Mouse (Mus musculus) induced T-regulatory cell, adult 2 months (primary cell): ENCODE data around the gene G3bp2.

ENCODE experiments used
- DNase-seq: peaks from one replicate; pipeline ENCODE4 v3.0.0-alpha.2; 2012; ENCODE audit warnings: low read depth

Gene G3bp2

DNA sequence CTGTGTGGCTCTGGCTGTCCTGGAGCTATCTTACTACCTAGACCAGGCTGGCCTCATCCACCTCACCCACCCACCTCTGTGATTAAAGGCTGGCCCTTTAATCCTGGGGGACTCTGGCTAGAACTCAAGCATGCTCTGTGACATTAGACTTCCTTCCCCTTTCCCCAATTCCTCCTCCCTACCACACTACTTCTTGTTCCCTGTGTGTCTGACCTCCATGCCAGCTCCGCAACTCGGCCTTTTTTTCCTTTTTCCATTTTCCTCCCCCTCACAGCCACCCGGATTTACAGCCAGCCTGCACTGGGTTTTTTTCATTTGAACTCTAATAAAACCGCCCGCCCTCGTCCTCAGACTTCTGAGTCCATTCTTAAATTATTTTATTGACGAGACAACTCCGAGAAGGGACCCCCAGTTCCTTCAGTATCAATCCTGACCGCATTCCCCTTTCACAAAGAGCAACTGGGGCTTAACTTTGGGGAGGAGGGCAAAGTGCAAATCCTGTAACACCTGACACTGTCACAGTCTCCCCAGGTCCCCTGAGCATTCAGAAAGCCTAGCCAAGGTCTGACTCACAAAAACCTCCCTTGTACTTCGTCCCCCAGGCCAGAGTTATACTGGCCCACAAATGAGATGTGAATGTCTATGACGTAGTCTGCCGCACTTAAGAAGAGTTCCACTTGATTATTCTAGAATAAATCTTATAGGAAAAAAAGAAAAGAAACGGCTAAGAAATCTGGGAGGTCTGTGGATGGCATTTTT lies 15.0 kb upstream of the G3bp2 start:
- no peak for DNase-seq

DNA sequence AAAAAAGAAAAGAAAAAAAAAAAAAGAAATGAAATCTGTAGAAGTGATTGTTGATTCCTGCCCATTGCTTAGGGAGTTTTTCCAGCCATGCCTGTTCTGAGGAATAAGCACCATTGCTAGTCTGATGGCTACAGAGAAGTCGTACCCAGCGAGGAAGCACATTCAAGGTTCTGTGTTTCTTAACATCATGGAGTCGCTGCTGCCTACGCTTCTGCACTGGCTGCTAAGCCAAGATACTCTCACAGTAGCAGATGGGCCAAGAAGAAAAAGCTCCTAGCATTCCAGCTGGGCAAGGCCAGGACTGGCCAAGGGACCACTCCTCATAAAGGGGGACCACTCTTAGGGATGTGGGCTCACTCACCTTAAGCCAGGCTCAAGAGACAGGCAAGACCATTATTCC lies 14.3 kb upstream of the G3bp2 start:
- no peak for DNase-seq

DNA sequence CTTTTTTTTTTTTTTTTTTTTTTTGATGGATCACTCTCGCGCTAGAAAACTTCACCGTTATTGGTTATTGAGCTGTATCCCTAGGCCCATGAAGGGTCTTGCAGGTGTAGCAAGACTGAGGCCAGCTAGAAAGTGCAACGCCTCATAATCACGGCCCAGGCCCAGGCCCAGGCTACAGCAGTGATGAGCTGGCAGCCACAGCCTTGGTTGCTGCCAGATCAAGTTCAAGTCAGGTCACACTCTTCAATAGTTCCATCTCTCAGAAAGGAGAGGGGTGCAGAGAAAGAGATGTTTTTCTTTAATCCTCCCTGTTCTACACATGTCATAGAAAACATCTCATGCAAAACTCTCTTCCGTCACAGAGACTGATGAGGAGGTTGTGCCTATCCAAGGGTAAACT lies 13.3 kb upstream of the G3bp2 start:
- DNase-seq: no peak

DNA sequence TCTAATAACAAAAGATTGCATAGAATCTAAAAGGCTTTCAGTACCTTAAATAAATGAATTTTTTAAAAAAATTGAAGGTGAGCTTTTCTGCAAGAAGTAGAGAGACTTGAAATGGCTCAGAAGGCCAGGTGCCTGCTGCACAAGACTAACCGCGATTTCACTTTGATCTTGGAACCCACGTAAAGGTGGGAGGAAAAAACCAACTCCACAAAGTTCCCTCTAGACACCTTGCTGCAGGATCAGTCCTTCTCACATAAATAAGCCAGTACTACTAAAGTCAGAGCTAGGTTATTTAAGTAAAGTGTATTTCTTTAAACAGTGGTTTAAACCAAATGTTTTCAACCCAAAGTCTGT lies 10.5 kb upstream of the G3bp2 start:
- DNase-seq: no peak

DNA sequence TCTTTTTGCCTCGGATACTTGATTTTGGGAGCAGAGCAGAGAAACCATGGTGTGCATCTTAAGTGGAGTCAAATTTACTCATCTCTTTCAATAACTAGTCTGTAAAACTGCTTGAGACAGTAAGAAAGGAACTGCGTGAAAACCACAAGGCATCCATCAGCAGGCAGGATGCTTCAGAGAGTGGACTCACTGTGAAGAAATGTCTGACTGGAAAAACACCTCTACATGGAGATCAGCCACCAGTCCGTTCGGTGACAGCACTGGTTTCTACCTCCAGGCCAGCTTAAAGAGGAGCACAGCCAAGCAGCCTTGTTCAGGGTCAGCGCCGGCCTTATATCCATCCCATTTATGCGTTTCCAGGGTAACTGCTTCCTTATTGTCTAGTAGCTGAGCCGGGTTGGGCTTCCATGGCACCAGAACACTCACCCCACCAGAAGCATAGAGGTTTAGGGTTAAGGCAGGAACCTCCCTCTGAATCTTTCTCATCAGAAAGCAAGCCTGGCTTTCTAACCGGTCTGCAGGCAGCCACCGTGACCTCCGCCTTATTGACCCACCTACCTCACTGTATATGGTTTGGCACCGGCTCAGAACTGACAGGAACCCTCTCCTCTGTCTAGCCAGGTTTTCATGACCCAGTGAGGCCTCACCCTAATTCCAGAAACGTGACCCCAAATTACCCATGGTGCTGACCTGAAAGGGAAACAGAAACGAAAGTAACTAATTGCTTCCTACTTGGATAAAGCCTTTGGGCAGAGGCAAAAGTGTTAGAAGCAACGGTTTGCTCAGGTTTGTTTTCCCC lies 9.9 kb upstream of the G3bp2 start:
- peak; percentile 73 for DNase-seq

DNA sequence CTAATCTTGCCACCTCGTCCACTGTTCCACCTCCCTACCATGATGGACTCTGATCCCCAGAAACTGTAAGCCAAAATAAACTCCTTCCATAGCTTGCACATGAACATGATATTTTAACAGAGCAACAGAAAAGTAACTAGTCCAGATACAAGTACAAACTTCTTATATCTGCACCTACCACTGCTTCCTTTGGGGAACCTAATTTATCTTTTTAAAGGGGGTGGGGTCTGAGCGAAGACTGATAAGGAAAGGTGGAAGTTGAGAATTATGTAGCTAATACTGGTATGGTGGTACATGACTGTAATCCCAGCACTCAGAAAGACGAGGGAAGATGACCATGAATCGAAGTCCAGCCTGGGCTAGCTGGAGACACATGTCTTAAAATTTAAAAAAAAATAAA lies 4.0 kb upstream of the G3bp2 start:
- DNase-seq: no peak

DNA sequence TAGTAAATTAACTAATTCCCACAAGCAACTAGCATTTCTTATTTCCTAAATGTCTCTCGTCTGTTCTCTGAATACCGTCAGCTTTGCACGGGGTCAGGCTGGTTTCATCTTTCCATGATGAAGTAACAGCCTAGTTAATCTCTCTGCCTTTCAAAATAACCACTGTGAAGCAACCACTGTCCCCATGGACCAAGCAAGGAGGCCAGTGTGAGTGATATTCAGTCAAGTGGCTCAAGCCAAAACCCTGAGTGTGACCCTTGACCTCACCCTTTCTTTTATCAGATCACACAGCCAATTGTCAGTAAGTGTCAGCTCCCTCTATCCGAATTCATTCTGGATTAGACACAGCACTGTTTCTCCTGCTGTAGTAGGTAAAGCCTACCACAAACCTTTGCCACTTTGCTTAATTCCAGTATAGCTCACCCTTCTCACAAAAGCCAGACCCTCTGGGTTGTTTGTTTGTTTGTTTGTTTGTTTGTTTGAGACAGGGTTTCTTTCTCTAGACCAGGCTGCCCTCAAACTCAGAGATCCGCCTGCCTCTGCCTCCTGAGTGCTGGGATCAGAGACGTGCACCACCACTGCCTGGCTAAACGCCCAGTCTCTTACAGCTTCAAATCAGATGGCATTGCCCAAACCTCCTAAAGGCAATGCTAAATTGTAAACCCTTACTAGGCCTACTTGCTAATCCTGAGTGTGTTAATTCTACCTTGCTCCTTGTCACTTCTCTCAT lies 2.5 kb upstream of the G3bp2 start:
- DNase-seq: no peak

DNA sequence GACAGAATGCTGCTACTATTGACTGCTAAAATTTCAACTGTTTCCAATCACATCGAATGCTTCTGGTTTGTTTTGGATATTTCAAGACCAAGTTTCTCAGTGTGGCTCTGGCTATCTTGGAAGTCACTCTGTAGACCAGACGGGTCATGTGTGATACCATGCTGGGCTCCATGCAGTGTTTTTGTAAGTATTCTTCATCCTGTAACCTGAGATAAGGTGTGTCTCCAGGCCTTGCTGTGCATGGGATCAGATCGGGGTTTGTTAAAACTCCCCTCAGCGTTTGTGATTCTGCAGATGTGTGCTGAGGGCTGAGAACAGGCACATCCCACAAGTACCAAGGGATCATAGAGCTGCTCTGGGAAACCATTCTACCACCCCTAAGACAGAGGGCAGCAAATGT lies 1.7 kb upstream of the G3bp2 start:
- no peak for DNase-seq

DNA sequence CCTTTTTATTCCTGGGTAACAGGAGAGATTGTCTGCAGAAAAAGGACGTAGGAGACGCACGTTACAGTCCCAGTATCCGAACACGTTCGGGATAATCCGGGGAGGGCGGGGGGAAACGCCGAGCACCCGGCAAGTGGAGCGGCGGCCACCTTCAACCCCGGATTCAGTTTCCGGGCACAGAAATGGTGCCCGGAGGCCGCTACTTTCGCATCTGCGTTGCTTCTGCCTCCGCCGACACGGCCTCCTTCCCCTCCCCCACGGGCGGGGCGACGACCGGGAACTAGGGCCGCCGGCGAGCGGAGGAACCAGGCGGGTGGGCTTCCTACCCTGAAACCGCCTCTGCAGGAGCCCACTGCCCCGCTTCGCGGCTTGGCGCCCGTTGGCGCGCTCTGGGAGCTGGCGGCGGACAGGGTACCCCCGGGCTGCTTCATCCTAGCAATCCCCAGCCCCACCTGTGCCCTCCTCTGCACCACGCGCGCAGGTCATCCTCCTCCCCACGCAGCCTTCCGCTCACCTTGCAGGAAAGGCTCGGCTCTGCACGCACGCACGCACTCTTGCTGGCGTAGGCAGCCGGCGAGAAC lies 608 bp downstream of the G3bp2 start:
- DNase-seq: peak; percentile 76

DNA sequence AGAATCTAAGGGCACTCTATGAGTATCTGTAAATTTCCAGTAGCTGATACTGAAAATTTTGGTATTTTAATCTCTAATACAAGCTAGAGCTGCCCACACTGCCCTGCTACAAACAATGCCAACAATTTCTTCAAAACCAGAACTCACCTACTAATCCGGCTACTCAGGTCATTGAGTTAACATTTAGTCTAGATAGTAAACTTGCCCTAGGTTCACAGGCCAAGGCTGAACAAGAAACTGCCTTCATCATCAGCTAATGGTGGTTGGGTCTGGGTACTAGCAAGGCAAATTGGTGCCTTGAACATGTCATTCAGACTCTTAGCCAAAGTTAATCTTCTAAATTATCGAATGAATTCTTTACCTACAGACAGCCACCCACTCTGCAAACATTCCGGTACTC lies 2.2 kb downstream of the G3bp2 start:
- peak; percentile 17 for DNase-seq

DNA sequence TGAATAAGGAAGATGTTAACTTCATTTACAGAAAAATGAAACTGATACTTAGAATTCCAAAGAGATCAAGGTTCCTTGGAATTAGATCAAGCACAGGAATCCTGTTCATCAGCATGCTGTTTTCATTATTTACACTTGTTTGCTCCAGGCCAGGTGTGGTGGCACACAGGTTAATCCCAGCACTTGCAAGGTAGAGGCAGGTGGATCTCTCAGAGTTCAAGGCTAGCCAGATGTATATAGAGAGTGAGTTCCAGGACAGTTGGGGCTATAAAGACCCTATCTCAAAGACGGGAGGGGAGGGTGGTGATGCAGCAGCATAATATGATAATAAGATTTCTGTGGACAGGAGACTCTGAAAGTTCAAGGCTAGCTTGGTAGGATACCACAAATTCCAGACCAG lies 3.1 kb downstream of the G3bp2 start:
- DNase-seq: no peak

DNA sequence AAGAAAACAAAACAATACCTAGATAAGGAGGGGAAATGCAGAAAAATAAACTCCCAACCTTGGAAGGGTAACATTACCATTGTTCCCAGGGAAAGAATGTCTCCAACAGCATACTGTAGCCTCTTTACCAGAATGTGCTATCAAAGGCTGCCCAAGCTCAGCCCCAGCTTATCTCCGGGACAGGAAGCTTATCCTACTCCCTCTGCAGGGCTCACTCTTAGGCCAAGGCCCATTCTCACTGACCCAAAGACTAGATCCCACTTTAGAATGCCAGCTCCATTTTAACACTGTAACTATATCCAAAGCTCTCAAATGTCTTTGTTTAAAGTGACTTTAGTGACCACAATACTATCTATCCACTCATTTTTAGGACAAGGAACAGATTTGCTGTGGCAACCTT lies 4.2 kb downstream of the G3bp2 start:
- no peak for DNase-seq

DNA sequence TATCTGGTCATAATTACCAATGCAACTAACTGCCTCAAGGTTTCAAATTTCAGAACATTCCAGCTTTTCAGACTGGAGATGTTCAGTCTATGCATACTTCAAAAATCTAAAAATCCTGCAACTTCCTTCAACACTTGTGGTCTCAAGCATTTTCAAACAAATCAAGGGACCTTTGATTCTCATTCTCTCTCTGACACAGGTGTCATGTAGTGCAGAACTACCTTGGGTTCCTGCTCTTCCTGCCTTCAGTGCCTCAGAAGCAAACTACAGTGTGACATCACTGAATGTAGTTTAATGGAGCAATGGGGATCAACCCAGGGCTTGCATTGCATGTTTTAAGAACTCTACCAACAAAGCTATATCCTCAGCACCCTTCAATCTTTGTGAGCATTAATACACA lies 4.8 kb downstream of the G3bp2 start:
- no peak for DNase-seq

DNA sequence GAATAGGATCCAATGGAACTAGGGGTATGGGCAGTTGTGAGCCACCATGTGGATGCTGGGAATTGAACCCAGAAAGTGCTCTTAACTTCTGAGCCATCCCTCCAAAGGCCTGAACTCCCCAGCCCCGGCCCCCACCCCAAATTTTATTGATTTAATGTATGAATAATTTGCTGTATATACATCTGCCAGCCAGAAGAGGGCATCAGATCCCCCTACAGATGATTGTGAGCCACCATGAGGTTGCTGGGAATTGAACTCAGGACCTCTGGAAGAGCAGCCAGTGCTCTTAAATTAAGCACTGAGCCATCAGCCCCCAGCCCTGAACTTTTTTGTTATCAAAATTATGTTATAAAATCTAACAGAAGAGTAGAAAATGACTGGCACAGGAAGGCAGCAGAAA lies 7.2 kb downstream of the G3bp2 start:
- DNase-seq: peak; percentile 47

DNA sequence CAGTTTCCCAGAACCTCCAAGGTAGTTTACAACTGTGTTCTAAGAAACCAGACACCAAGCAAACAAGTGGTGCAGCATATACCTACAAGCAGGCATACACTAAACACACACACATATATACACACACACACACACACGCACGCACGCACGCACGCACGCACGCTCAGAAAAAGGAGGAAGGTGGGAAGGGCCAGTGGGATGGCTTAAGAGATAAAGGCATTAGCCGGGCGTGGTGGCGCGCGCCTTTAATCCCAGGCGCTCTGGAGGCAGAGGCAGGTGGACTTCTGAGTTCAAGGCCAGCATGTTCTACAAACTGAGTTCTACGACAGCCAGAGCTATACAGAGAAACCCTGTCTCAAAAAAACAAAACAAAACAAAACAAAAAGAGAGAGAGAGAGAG lies 9.5 kb downstream of the G3bp2 start:
- DNase-seq: no peak

DNA sequence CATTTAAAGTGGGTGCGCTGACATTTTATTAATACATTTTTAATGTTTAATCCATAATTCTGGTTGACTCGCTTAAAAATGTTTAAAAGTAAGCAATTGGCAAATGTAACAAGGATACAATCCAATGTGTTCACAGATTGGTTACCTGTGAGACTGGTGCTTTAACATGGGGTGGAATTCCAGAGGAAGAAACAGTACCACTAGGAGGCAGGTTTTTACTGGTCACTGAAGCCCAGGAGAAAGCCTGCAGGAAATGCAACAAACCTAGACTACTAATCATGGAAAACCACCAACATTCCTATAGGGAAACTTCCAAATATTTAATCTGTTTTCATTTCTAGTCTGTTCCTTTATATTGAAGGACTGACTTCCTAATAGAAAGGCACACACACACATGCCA lies 20.3 kb downstream of the G3bp2 start:
- DNase-seq: no peak

DNA sequence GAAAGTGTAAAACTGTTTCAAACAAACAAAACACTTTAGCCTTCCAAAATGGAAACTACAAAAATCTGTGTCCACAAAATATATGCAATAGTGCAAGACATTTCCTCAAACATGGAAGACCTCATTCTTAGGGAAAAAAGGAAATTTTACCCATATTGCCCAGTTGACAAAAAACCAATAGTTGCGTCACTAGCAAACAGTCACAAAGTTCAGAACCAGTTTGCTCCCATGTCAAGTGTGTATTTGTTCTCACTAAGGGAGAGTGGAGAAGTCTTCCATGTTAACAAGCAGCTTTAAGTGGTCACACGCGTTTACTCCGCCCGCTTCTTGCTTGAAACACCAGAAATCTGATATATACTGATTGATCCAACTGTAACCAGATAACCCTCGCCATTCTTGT lies 30.7 kb downstream of the G3bp2 start:
- DNase-seq: no peak

DNA sequence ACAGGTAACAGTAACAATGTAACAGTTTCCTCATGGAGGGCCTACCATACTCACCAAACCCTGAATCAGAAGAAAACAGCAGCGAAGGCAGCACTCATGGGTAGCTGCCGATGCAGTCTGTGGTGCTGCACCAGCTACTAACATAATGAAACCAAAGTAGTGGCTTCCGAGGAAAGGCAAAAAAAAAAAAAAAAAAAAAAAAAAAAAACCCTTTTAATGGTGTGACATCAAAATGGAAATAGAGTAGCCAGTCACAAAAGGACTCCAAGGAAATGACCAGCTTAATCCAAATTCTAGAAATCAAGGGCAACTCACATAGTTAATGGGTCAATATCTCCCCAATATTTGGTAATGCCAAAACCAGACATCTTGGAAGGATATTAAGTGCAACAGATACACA lies 33.1 kb downstream of the G3bp2 start:
- no peak for DNase-seq

DNA sequence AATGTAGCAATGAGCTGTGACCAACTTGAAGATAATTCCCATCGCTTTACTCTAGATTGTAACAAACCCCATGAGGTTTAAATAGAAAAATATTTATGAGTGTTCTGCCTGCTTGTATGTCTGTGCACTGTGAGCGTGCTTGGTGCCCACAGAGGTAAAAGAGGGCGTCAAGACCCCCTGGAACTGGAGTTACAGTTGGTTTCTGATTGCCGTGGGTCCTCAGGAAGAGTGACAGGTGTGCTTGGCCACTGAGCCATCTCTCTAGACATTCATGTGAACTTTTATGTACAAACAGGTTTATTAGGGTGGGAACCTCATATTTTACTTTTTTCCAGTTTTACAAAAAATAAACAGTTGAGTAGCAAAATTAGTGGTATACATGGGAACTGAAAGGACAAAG lies 39.7 kb downstream of the G3bp2 start, which contains the start of gene Cdkl2:
Gene Cdkl2 (minus strand): TSS at position 101 of the 400 bp plus-strand sequence.
- no peak for DNase-seq

DNA sequence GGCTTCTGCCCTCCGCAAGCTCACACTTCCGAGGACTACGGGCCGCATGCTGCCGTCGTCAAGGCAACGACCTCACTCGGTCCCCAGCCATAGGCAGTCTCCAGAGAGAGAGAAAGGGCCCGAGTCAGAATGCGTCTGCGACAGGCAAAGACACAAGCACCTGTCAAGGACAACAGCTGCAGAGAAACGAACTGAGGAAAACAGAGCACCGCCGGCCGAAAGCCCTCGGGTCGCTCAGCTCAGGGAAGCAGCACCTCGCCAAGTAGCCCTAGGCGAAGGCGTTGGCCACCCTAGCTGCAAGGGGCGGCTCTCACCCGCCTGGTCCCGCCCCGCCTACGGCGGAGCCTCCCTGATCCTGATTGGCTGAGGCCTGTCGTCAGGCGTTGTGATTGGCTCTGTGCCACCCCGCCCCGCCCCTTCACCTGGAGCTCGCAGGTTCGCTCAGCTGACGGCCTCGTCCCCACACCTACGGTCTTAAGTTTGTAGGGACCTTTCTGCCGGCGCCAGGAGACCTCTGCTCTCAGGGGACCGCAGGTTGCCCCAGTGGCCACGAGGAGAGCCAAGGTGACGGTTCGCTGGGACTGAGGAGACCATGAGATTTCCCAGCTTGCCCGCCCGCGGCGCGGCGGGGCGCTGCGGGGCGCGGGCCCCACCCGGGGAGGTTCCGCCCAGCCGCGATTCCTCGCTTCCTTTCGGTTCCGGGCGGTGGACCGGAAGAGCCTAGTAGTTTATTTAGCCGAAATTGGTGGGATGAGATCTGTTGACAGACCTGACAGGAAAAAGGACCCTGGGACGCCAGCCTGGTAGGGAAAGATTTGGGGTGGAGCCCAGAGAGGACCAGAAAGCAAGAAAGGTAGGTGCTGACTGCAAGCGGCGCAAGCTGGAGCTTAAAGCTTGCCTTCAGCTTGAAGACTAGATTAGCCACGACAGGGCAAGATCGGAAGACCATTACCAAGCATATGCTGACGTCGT lies 40.9 kb downstream of the G3bp2 start:
- peak; percentile 97 for DNase-seq

DNA sequence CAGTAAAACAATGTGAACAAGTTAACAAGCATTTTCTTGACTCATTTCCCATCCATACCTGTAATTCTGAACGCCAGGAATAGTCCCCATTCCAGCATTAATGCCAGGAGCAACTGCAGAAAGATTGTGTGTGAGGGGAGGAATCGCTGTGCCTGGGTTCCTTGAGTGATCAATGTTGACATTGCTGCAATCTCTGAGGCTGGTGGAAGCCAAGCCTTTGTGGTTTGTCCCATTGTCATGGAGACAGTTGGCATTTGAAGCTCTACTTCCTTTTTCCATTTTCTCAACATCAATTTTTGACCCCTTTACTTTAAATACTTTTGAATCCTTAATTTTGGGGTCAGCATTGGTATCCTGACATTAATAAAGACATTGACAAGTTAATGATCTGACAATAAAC lies 63.6 kb downstream of the G3bp2 start:
- DNase-seq: no peak
